In the genomic region with DNA sequence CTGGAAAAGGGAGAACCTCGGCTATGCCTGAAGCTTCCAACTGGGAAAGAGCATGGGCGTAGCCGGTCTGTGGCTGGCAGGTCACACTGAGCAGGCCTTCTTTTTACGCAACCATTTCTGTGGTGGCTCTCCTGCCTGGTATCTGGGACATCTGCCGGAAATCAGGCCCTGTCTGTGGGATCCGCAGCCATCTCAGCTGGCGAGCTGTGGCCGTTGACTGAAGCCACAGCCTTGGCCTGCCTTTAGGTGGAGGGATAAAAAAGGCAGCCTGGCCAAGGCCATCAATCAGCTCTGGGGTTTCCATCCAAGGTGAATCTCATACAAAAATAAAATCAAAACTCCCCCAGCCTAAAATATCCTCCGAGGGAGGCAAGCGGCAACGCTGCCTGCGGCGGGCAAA, we compare ENCODE assay signal across 29 mouse cellular contexts.
DNase-seq lines count a peak whose midpoint lies in the region; ATAC-seq lines count a peak whose summit lies in the region.
"Had no signal": no experiment of that assay in that cellular context is flagged by ENCODE, and none has a peak within 500 bp of the region (broad histone marks: within the 10 kb centered on the region; RNA-seq: fewer than 3 reads in every experiment).

No protein-coding gene starts in this region.

- DNase-seq in cerebellum, postnatal 10 days: peak; percentile 20 to 24
- no peak for DNase-seq in cerebellum, adult 11 months
- DNase-seq in 3134 (ENCODE audit: extremely low read depth, insufficient read length, low spot score): peak; percentile 63
- peak; percentile 42 for DNase-seq in brain, adult 2 months (ENCODE audit: low read depth, low spot score)
- DNase-seq in hindbrain, embryonic 11.5 days (ENCODE audit: low spot score): no peak
- DNase-seq in adrenal gland, postnatal 4 days (ENCODE audit: low spot score in 2 of 2): no peak
- DNase-seq: adrenal gland, postnatal 10 days; gastrocnemius, postnatal 25 days; heart, adult 18-20 months; heart, postnatal 4 days; kidney, adult 9 months; kidney, postnatal 14 days; layer of hippocampus, adult 9-11 months; lung, embryonic 14.5 days; lung, postnatal 14 days; thymus, postnatal 4 days had no signal

- H3K4me1 ChIP-seq in hindbrain, embryonic 11.5 days (replicated peaks; ENCODE audit: control insufficient read depth, insufficient read depth, low read length): no peaks in the 10 kb centered on the region
- H3K4me1 ChIP-seq: embryonic facial prominence, embryonic 15.5 days; forebrain, embryonic 12.5 days; limb, embryonic 12.5 days; liver, embryonic 15.5 days; neural tube, embryonic 12.5 days had no signal

- no peak overlapping the region for H3K4me3 ChIP-seq in hindbrain, embryonic 11.5 days (ENCODE audit: low read depth, low read length)
- H3K4me3 ChIP-seq: embryonic facial prominence, embryonic 10.5 days; embryonic facial prominence, embryonic 15.5 days; forebrain, embryonic 12.5 days; limb, embryonic 12.5 days; liver, embryonic 15.5 days; neural tube, embryonic 12.5 days had no signal

- H3K27me3 ChIP-seq in hindbrain, embryonic 11.5 days (ENCODE audit: control insufficient read depth, insufficient read depth, low read length): no peaks in the 10 kb centered on the region
- H3K27me3 ChIP-seq: embryonic facial prominence, embryonic 15.5 days; forebrain, embryonic 12.5 days; limb, embryonic 12.5 days; liver, embryonic 15.5 days; neural tube, embryonic 12.5 days had no signal

- no peak overlapping the region for H3K9ac ChIP-seq in hindbrain, embryonic 11.5 days (ENCODE audit: low read depth, low read length)
- H3K9ac ChIP-seq: embryonic facial prominence, embryonic 15.5 days; forebrain, embryonic 12.5 days; hindbrain, embryonic 14.5 days; limb, embryonic 12.5 days; liver, embryonic 15.5 days; lung, embryonic 14.5 days; neural tube, embryonic 12.5 days had no signal

- 93% methylated on average over 13 of the region's 13 CpGs for WGBS in hindbrain, embryonic 11.5 days

- no peak overlapping the region for H3K27ac ChIP-seq in hindbrain, embryonic 11.5 days (ENCODE audit: low read depth, low read length)
- H3K27ac ChIP-seq: embryonic facial prominence, embryonic 10.5 days; embryonic facial prominence, embryonic 15.5 days; forebrain, embryonic 12.5 days; hindbrain, embryonic 14.5 days; limb, embryonic 12.5 days; liver, embryonic 15.5 days; neural tube, embryonic 12.5 days had no signal

- no peaks in the 10 kb centered on the region for H3K36me3 ChIP-seq in hindbrain, embryonic 11.5 days (ENCODE audit: control insufficient read depth, insufficient read depth, low read length)
- H3K36me3 ChIP-seq: embryonic facial prominence, embryonic 10.5 days; embryonic facial prominence, embryonic 15.5 days; forebrain, embryonic 12.5 days; limb, embryonic 12.5 days; liver, embryonic 15.5 days; neural tube, embryonic 12.5 days had no signal

- H3K4me2 ChIP-seq in hindbrain, embryonic 11.5 days (replicated peaks; ENCODE audit: low read depth, low read length): no peak overlapping the region
- H3K4me2 ChIP-seq: embryonic facial prominence, embryonic 15.5 days; forebrain, embryonic 12.5 days; heart, embryonic 11.5 days; hindbrain, embryonic 14.5 days; limb, embryonic 12.5 days; liver, embryonic 15.5 days; lung, embryonic 14.5 days; midbrain, embryonic 11.5 days; neural tube, embryonic 12.5 days had no signal

- peak; percentile 74 for ATAC-seq in megakaryocyte progenitor cell, adult 5-6 weeks (replicated peaks; ENCODE audit: poor library complexity)
- ATAC-seq in hindbrain, embryonic 11.5 days (ENCODE audit: low FRiP score): no peak
- ATAC-seq: activated CD4-positive, CD25-positive, alpha-beta regulatory T cell, adult 4 months; intestine, postnatal 0 days; midbrain, embryonic 16.5 days had no signal

- H3K9me3 ChIP-seq in hindbrain, embryonic 11.5 days (ENCODE audit: control insufficient read depth, low read length): no peaks in the 10 kb centered on the region
- H3K9me3 ChIP-seq: embryonic facial prominence, embryonic 10.5 days; embryonic facial prominence, embryonic 15.5 days; forebrain, embryonic 12.5 days; limb, embryonic 12.5 days; liver, embryonic 15.5 days; neural tube, embryonic 12.5 days had no signal

Comparison
In these comparisons a context has a peak if more than half of its experiments do, and no peak if none do; other contexts are left out.
1. DNase-seq: peak in cerebellum, postnatal 10 days (2 of 2), 3134 (single experiment) and brain, adult 2 months (single experiment); none in cerebellum, adult 11 months (single experiment), hindbrain, embryonic 11.5 days (single experiment) and adrenal gland, postnatal 4 days (0 of 2).